Mouse (Mus musculus) neural tube, embryonic 14.5 days (tissue): ENCODE data around the gene Lca5l. TPM values are rescaled to one million over a fixed set of nuclear protein-coding genes. Genes with fewer than 3 reads are reported as not detected.

Source experiments
- ATAC-seq: fragments of 200-750 bp; cut with Nextera tagmentation; 2 replicates; pipeline ENCODE4 v1.8.0; 2017; ENCODE audit warnings: low read depth, mild to moderate bottlenecking, moderate TSS enrichment, moderate library complexity
- H3K27ac ChIP-seq: fragments of 300-500 bp; sonication (generic); 2 replicates; pipeline ENCODE4 v1.5.1; 2014; ENCODE audit warnings: low read depth, mild to moderate bottlenecking, control low read depth, low read length, moderate library complexity, mixed read lengths
- H3K27me3 ChIP-seq: fragments of 300-500 bp; sonication (generic); 2 replicates; pipeline ENCODE4 v1.6.1; 2014; ENCODE audit warnings: low read length; ENCODE audit not compliant: control insufficient read depth, insufficient read depth
- H3K36me3 ChIP-seq: fragments of 300-500 bp; sonication (generic); 2 replicates; pipeline ENCODE4 v1.6.1; 2014; ENCODE audit warnings: low read length, mixed read lengths; ENCODE audit not compliant: control insufficient read depth, insufficient read depth
- H3K4me1 ChIP-seq: fragments of 300-500 bp; sonication (generic); 2 replicates; pipeline ENCODE4 v1.6.1; 2014; ENCODE audit warnings: low read length; ENCODE audit not compliant: control insufficient read depth, insufficient read depth
- H3K4me2 ChIP-seq: fragments of 300-500 bp; sonication (generic); 2 replicates; pipeline ENCODE4 v1.6.1; 2014; ENCODE audit warnings: mild to moderate bottlenecking, low read depth, low read length, control low read depth
- H3K4me3 ChIP-seq: fragments of 300-500 bp; sonication (generic); 2 replicates; pipeline ENCODE4 v1.5.1; 2014; ENCODE audit warnings: low read depth, low read length, control low read depth, mixed read lengths
- H3K9ac ChIP-seq: fragments of 300-500 bp; sonication (generic); replicated peaks from 2 replicates; pipeline ENCODE4 v1.6.1; 2014; ENCODE audit warnings: low read depth, mild to moderate bottlenecking, control low read depth, low read length, mixed read lengths
- H3K9me3 ChIP-seq: fragments of 300-500 bp; sonication (generic); 2 replicates; pipeline ENCODE4 v1.6.1; 2016; ENCODE audit warnings: low read length; ENCODE audit not compliant: control insufficient read depth
- WGBS: fragments of 180-500 bp; shearing (Covaris S2); extraction: QIAGEN DNeasy Blood & Tissue Kit; methylation state at CpG from one replicate; pipeline ENCODE4 v1.1.7; 2014; 5-methylcytosine and 5-hydroxymethylcytosine counted together
- polyA plus RNA-seq: library from polyadenylated mRNA; unstranded; fragments of >200 nt; fragmentation: Nextera tagmentation; extraction: Ambion mirVana; gene quantifications from 2 replicates; pipeline ENCODE4 v1.2.1, GENCODE M21; 2014

Lca5l gene
- polyA plus RNA-seq, result 2.0 and 2.1 TPM in 2 replicates

DNA sequence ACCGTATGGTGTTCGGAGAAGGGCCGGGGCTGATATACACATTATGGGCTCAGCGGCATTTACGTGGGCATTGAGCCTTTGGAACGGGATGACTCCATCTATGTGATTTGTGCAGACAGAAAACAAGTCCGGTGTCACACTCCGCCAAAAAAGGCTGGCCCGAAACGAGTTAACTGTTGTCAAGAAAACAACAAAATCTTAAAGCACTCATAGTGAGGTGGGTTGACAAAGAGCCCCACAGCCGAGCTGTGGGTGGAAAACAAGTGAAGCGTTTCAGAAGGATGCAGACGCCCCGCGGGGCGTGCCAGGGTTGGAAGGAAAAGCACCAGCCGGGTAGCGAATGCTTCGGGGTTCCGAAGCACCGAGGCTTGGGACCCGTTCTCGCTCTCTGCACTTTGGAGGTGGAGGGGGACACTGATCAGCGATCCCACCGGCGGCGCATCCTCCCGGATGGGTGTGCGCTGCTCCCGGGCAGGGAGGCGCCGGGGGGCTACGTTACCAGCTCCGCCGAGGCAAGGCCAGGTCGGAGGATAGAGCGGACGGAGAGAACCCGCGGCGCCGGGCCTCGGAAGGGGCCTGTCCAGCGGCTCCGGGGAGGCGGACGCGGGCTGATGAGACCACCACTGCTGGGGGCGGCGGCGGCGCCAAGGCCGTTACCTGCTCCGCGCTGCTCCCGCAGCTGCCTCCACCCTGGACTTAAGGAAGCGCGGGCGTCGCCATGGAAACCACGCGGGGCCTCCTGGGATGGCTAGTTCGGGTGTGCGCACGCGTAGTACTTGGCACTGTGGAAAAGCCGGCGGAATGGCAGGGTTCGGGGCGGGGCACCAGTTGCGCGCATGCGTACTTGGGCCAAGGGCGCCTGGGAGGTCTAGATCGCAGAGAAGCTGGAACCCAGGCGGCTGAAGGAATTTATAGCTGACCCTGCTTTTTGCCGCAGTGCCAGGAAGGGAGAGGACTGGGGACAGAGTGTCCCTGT, at the start of gene Lca5l:
TSS of gene Lca5l (minus strand) at position 741 of the 976 bp plus-strand sequence.
- Histone ChIP-seq H3K27ac (peak within 1 kb of the TSS; percentile 67), H3K4me3 (peak within 1 kb of the TSS; percentile 90), H3K27me3 (no peaks in the 10 kb centered on the region), H3K9me3 (no peaks in the 10 kb centered on the region), H3K4me1 (no peaks in the 10 kb centered on the region), H3K4me2 (peak within 1 kb of the TSS; percentile 64), H3K36me3 (no peaks in the 10 kb centered on the region), H3K9ac (peak within 1 kb of the TSS; percentile 84)
- under 1% methylated on average over 76 of the region's 77 CpGs for WGBS
- ATAC-seq, result peak; percentile 97

DNA sequence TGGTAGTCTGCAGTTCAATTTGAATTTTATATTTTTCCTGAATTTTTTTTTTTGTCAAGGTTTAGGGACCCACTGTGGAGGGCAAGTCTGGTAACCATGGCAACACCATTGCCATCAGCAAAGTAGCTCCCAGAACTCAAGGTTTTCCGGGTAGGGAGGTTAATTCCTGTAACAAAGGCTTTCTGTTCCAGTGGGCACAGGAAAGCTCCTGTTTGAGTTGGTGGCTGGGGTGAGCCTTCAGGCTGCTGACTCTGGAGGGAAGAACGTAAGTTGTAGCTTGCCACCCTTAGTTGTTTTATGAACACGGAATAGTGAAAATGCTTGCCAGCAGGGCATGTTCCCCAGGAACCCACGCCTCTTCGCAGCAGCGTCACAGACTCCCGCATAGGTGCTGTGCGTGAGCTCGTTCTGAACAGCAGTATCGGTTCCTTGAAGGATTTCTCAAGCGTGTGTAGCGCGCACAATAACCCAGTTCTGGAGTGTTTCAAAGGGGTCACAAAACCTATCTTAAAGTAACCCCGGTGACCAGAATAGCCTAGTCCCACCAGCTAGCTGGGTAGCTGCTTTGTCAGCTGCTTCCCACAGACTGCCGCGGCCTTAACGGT, 43.4 kb upstream of the Lca5l start, which contains the start of gene B3galt5:
TSS of gene B3galt5 (plus strand) at position 436 of the 605 bp plus-strand sequence.
- Histone ChIP-seq H3K27ac (no peak within 1 kb of the TSS), H3K9me3 (no peaks in the 10 kb centered on the region), H3K36me3 (no peaks in the 10 kb centered on the region), H3K4me3 (no peak within 1 kb of the TSS), H3K4me1 (0 out of 2 replicates have a peak, but pooled peaks cover 4% of the 10 kb centered on the region), H3K4me2 (peak within 1 kb of the TSS; percentile 4; the same call in 1 of the 2 replicates), H3K9ac (no peak within 1 kb of the TSS), H3K27me3 (no peaks in the 10 kb centered on the region)
- ATAC-seq, result no peak
- 59% methylated on average over 17 of the region's 17 CpGs for WGBS

- no peak for ATAC-seq
- WGBS, result 88% methylated on average over 8 of the region's 8 CpGs
Observed at GRCm38 (mm10) chr16:96233996-96234395, 41.9 kb upstream of the Lca5l start.

DNA sequence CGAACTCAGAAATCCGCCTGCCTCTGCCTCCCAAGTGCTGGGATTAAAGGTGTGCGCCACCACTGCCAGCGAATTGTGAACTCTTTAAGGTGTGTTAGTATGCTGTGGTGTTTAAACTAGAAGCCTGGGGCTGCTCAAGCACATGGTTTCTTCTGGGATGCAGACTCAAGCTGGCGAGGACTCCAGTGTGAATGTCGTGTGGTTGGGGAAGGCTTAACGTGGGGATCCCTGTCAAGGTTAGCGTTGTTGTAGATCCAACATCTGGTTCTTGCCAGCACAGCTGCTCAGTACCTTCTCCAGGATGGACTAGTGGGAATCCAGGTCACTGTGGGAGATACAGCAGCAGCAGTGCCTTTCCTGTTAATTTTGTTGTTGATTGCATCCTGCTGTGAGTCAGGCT, 39.9 kb upstream of the Lca5l start:
- Histone ChIP-seq H3K4me3 (no peak overlapping the region), H3K9me3 (no peaks in the 10 kb centered on the region), H3K27ac (no peak overlapping the region), H3K9ac (no peak overlapping the region), H3K27me3 (no peaks in the 10 kb centered on the region), H3K4me2 (no peak overlapping the region), H3K4me1 (0 out of 2 replicates have a peak, but pooled peaks cover 4% of the 10 kb centered on the region), H3K36me3 (no peaks in the 10 kb centered on the region)
- 82% methylated on average over 6 of the region's 8 CpGs for WGBS
- no peak for ATAC-seq

More at GRCm38 (mm10) chr16:96233996-96234395, 41.9 kb upstream of the Lca5l start:
- Histone ChIP-seq H3K4me1 (0 out of 2 replicates have a peak, but pooled peaks cover 4% of the 10 kb centered on the region), H3K9ac (no peak overlapping the region), H3K4me3 (no peak overlapping the region), H3K27ac (no peak overlapping the region), H3K4me2 (no peak overlapping the region), H3K9me3 (no peaks in the 10 kb centered on the region), H3K36me3 (no peaks in the 10 kb centered on the region), H3K27me3 (no peaks in the 10 kb centered on the region)

GRCm38 (mm10) chr16:96231251-96231650, 39.2 kb upstream of the Lca5l start:
- Histone ChIP-seq H3K27me3 (no peaks in the 10 kb centered on the region), H3K4me2 (no peak overlapping the region), H3K27ac (no peak overlapping the region), H3K36me3 (no peaks in the 10 kb centered on the region), H3K4me1 (0 out of 2 replicates have a peak, but pooled peaks cover 4% of the 10 kb centered on the region), H3K9ac (no peak overlapping the region), H3K4me3 (no peak overlapping the region), H3K9me3 (no peaks in the 10 kb centered on the region)
- 93% methylated on average over 4 of the region's 4 CpGs for WGBS
- ATAC-seq, result no peak

GRCm38 (mm10) chr16:96230411-96230810, 38.3 kb upstream of the Lca5l start:
- Histone ChIP-seq H3K27ac (no peak overlapping the region), H3K9ac (no peak overlapping the region), H3K27me3 (no peaks in the 10 kb centered on the region), H3K9me3 (no peaks in the 10 kb centered on the region), H3K36me3 (no peaks in the 10 kb centered on the region), H3K4me1 (0 out of 2 replicates have a peak, but pooled peaks cover under 1% of the 10 kb centered on the region), H3K4me3 (no peak overlapping the region), H3K4me2 (no peak overlapping the region)
- peak; percentile 65; the same call in 1 of the 2 replicates for ATAC-seq
- WGBS, result 31% methylated on average over 11 of the region's 11 CpGs

DNA sequence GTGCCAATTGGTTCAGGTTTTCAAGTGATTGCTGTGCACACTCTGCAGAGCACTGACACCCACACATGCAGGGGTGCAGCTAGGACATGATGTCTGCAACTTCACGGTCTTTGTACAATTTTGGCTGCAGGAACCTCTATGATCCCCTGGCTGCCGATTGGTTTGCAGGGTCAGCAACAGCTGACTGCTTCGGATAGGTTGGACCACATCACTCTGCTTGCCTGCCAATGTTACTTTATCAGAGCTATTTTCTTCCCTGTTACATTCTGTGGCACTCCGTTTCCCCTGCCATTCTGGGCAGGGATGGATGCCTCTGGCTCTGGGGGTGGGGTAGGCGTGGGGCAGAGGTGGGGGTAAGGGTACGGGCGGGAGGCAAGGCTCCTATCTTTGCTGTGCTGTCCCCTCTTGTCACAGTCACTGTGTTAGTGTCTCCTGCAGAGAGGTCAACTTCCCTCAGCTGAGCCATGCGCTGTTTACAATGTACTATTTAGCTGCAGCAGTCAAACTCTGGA, 37.0 kb upstream of the Lca5l start:
- H3K27me3 ChIP-seq, result no peaks in the 10 kb centered on the region
- no peak overlapping the region for H3K9ac ChIP-seq
- no peak overlapping the region for H3K4me3 ChIP-seq
- H3K4me1 ChIP-seq, result no peaks in the 10 kb centered on the region
- H3K9me3 ChIP-seq, result no peaks in the 10 kb centered on the region
- H3K27ac ChIP-seq, result no peak overlapping the region
- WGBS, result 56% methylated on average over 8 of the region's 8 CpGs
- H3K4me2 ChIP-seq, result no peak overlapping the region
- H3K36me3 ChIP-seq, result no peaks in the 10 kb centered on the region
- no peak for ATAC-seq

- 78% methylated on average over 13 of the region's 13 CpGs for WGBS
- no peaks in the 10 kb centered on the region for H3K36me3 ChIP-seq
- no peaks in the 10 kb centered on the region for H3K4me1 ChIP-seq
- no peak overlapping the region for H3K4me3 ChIP-seq
- no peak overlapping the region for H3K9ac ChIP-seq
- no peak overlapping the region for H3K27ac ChIP-seq
- H3K9me3 ChIP-seq, result no peaks in the 10 kb centered on the region
- no peaks in the 10 kb centered on the region for H3K27me3 ChIP-seq
- no peak overlapping the region for H3K4me2 ChIP-seq
- no peak for ATAC-seq
Observed at GRCm38 (mm10) chr16:96228438-96228837, 36.4 kb upstream of the Lca5l start.
